Mouse (Mus musculus): Measurements from ENCODE around the gene Pde4dip. TPM values are rescaled to one million over a fixed set of nuclear protein-coding genes. Genes with fewer than 3 reads are reported as not detected.

Pde4dip gene
- 18.7 and 56.2 TPM in 2 replicates for polyA plus RNA-seq (2012; rRNA removed)

DNA sequence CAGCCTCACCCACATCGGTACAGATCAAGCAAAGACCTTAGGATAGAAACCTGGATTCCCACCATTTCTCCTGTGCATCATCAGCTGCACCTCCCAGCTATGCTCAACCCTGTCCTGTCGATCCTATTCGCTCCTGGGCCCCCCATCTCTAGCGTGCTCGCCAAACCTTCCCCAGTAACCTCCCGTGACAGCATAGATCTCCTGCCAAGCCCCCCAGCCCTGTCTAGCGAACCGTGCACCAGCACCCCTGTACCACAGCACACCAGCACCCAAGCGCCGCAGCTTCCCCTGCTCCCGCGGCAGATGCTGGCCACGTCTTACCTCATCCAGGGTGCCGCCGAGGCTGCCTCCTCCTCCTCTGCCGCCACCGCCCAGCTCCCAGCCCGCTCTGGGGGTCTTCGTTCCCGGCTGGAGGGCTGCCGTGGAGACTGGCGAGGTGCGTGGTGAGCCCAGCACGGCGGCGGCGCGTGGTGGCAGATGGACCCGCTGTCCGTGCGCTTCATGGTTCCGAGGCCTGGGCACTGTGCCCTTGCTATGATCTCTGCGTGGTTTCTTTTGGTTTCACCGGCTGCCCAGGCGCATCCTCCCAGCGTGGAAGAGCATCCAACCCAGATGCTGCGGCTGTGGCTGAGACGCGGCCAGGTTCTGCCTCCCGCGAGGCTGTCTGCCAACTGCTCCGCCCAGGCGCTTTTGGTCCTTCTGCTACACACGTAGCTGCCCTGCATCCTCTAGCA lies at the start of gene Pde4dip:
Pde4dip (minus strand) TSS at position 540 of the 734 bp plus-strand sequence.
- Histone ChIP-seq H3K27ac (ENCODE audit: control insufficient read depth, insufficient read depth, low read length) (no peak within 1 kb of the TSS), H3K27me3 (ENCODE audit: control insufficient read depth, insufficient read depth, low read length) (peaks cover 3% of the 10 kb centered on the region), H3K4me1 (replicated peaks; ENCODE audit: control insufficient read depth, insufficient read depth, low read length) (no peaks in the 10 kb centered on the region), H3K4me3 (ENCODE audit: control insufficient read depth, insufficient read depth, low read length) (no peak within 1 kb of the TSS), H3K36me3 (ENCODE audit: control insufficient read depth, insufficient read depth, low read length) (no peaks in the 10 kb centered on the region)
- DNase-seq = no peak
- WGBS = 6% methylated on average over 44 of the region's 44 CpGs
- TF ChIP-seq CTCF (IDR thresholded peaks at IDR 0.05; ENCODE audit: borderline replicate concordance, control insufficient read depth, extremely low read depth, insufficient read depth, low read length, poor library complexity) = no peak
- no peak for TF ChIP-seq POLR2A (IDR thresholded peaks at IDR 0.05; ENCODE audit: control insufficient read depth, extremely low read depth, insufficient read depth, low read length, poor library complexity)

DNA sequence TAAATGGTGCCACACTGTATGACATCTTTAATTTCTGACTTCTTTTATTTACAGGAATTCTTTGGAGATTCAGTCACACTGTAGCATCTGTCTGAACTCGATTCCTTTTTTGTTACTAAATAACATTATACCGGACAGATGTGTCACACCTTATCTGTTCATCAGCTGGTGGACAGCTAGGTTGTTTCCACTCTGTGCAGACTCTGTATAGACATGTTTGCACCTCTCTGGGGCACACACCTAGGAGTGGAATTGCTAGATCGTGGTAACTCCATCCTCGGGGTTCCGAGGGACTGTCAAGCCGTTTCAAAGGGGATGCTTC lies 49.4 kb upstream of the Pde4dip start:
- TF ChIP-seq POLR2A (IDR thresholded peaks at IDR 0.05; ENCODE audit: control insufficient read depth, extremely low read depth, insufficient read depth, low read length, poor library complexity) (no peak), CTCF (IDR thresholded peaks at IDR 0.05; ENCODE audit: borderline replicate concordance, control insufficient read depth, extremely low read depth, insufficient read depth, low read length, poor library complexity) (no peak)
- no peak overlapping the region for H3K27ac ChIP-seq (ENCODE audit: control insufficient read depth, insufficient read depth, low read length)
- 68% methylated on average over 6 of the region's 6 CpGs for whole genome bisulfite sequencing
- H3K27me3 ChIP-seq (ENCODE audit: control insufficient read depth, insufficient read depth, low read length) = no peaks in the 10 kb centered on the region
- H3K4me3 ChIP-seq (ENCODE audit: control insufficient read depth, insufficient read depth, low read length) = no peak overlapping the region
- H3K36me3 ChIP-seq (ENCODE audit: control insufficient read depth, insufficient read depth, low read length) = no peaks in the 10 kb centered on the region
- peaks cover 20% of the 10 kb centered on the region for H3K4me1 ChIP-seq (replicated peaks; ENCODE audit: control insufficient read depth, insufficient read depth, low read length)
- DNase-seq = no peak

DNA sequence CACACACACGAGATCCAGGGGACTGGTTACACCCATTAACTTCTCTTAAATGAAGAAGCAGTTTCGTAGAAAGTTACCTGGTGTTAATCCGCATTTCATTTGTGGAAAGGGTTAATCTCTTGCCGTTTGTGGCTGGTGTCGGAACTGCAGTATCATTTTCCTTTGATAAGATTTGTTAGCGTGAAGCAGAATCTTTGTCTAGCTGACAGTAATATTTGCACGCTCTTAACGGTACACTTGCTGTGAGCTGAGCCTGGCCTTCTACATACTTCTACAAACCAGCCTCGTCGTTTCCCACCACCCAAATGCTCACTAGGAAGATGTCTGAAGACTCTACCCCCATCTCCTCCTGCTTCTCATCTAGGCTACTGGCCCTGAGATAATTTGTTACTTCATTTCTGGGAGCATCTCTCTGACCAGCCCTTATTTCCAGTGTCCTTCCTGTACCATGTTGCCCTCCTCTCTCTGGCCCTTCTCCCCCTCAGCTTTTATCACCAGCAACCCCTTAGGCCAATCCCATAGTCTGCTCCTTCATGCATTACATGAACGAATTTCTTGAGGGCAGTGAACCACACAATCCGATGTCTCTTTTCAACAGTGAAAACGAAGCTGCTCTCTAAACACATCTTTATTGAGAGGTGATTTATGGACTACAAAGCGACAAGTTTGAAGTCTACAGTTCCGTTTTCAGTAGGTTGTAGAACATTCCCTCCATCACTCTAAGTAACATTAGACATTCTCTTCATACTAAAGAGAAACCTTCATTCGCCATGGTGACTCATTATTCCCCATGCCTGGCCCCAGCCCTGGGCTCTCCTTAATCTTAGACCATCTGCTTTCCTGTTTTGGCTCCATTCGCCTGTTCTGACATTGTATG lies 48.8 kb upstream of the Pde4dip start:
- TF ChIP-seq POLR2A (IDR thresholded peaks at IDR 0.05; ENCODE audit: control insufficient read depth, extremely low read depth, insufficient read depth, low read length, poor library complexity) (no peak), CTCF (IDR thresholded peaks at IDR 0.05; ENCODE audit: borderline replicate concordance, control insufficient read depth, extremely low read depth, insufficient read depth, low read length, poor library complexity) (no peak)
- Histone ChIP-seq H3K4me3 (ENCODE audit: control insufficient read depth, insufficient read depth, low read length) (no peak overlapping the region), H3K36me3 (ENCODE audit: control insufficient read depth, insufficient read depth, low read length) (no peaks in the 10 kb centered on the region), H3K4me1 (replicated peaks; ENCODE audit: control insufficient read depth, insufficient read depth, low read length) (peaks cover 21% of the 10 kb centered on the region), H3K27ac (ENCODE audit: control insufficient read depth, insufficient read depth, low read length) (no peak overlapping the region), H3K27me3 (ENCODE audit: control insufficient read depth, insufficient read depth, low read length) (no peaks in the 10 kb centered on the region)
- 36% methylated on average over 17 of the region's 17 CpGs for WGBS
- no peak for DNase-seq

GRCm38 (mm10) chr3:97934331-97935300 lies 46.1 kb upstream of the Pde4dip start:
- peaks cover 26% of the 10 kb centered on the region for H3K4me1 ChIP-seq (replicated peaks; ENCODE audit: control insufficient read depth, insufficient read depth, low read length)
- H3K4me3 ChIP-seq (ENCODE audit: control insufficient read depth, insufficient read depth, low read length) = no peak overlapping the region
- no peaks in the 10 kb centered on the region for H3K27me3 ChIP-seq (ENCODE audit: control insufficient read depth, insufficient read depth, low read length)
- H3K27ac ChIP-seq (ENCODE audit: control insufficient read depth, insufficient read depth, low read length) = no peak overlapping the region
- no peak for DNase-seq
- H3K36me3 ChIP-seq (ENCODE audit: control insufficient read depth, insufficient read depth, low read length) = no peaks in the 10 kb centered on the region
- no peak for TF ChIP-seq CTCF (IDR thresholded peaks at IDR 0.05; ENCODE audit: borderline replicate concordance, control insufficient read depth, extremely low read depth, insufficient read depth, low read length, poor library complexity)
- TF ChIP-seq POLR2A (IDR thresholded peaks at IDR 0.05; ENCODE audit: control insufficient read depth, extremely low read depth, insufficient read depth, low read length, poor library complexity) = no peak
- WGBS = 79% methylated on average over 6 of the region's 6 CpGs

- peaks cover 26% of the 10 kb centered on the region for H3K4me1 ChIP-seq (replicated peaks; ENCODE audit: control insufficient read depth, insufficient read depth, low read length)
- H3K27me3 ChIP-seq (ENCODE audit: control insufficient read depth, insufficient read depth, low read length) = no peaks in the 10 kb centered on the region
- no peak overlapping the region for H3K27ac ChIP-seq (ENCODE audit: control insufficient read depth, insufficient read depth, low read length)
- no peak for DNase-seq
- WGBS = 83% methylated on average over 5 of the region's 5 CpGs
- H3K36me3 ChIP-seq (ENCODE audit: control insufficient read depth, insufficient read depth, low read length) = no peaks in the 10 kb centered on the region
- no peak overlapping the region for H3K4me3 ChIP-seq (ENCODE audit: control insufficient read depth, insufficient read depth, low read length)
- TF ChIP-seq POLR2A (IDR thresholded peaks at IDR 0.05; ENCODE audit: control insufficient read depth, extremely low read depth, insufficient read depth, low read length, poor library complexity) = no peak
- TF ChIP-seq CTCF (IDR thresholded peaks at IDR 0.05; ENCODE audit: borderline replicate concordance, control insufficient read depth, extremely low read depth, insufficient read depth, low read length, poor library complexity) = no peak
Observed at GRCm38 (mm10) chr3:97933811-97934210, 45.3 kb upstream of the Pde4dip start.

DNA sequence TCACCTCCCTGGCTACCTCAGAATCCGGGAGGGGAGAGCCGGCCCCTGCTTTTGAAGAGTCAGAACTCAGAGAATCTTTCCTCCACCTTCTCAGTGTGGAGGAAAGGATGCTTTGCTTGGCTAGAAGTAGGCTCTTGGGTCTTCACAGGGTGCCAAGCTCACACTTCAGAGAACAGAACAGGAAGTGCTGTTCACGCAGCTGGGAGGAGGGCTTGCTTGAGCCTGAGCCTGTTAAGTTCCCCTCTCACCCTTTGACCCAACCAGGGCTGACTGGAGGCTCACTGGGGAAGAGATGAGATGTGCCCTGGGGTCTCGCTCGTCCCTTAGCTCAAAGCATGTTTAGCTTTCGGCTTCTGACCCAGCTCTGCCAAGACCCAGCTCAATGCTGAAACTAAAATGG lies 44.7 kb upstream of the Pde4dip start:
- TF ChIP-seq CTCF (IDR thresholded peaks at IDR 0.05; ENCODE audit: borderline replicate concordance, control insufficient read depth, extremely low read depth, insufficient read depth, low read length, poor library complexity) = peak; percentile 23; the same call in 1 of the 2 replicates
- no peak for TF ChIP-seq POLR2A (IDR thresholded peaks at IDR 0.05; ENCODE audit: control insufficient read depth, extremely low read depth, insufficient read depth, low read length, poor library complexity)
- Histone ChIP-seq H3K27me3 (ENCODE audit: control insufficient read depth, insufficient read depth, low read length) (no peaks in the 10 kb centered on the region), H3K4me3 (ENCODE audit: control insufficient read depth, insufficient read depth, low read length) (peak overlapping the region; percentile 15; the same call in 1 of the 2 replicates), H3K36me3 (ENCODE audit: control insufficient read depth, insufficient read depth, low read length) (no peaks in the 10 kb centered on the region), H3K27ac (ENCODE audit: control insufficient read depth, insufficient read depth, low read length) (no peak overlapping the region), H3K4me1 (replicated peaks; ENCODE audit: control insufficient read depth, insufficient read depth, low read length) (peaks cover 26% of the 10 kb centered on the region)
- WGBS = 6% methylated on average over 6 of the region's 6 CpGs
- DNase-seq = peak; percentile 57
